Mouse (Mus musculus): ENCODE data around the gene Tmprss9. TPM values are rescaled to one million over a fixed set of nuclear protein-coding genes. Genes with fewer than 3 reads are reported as not detected.

The Tmprss9 gene
- total and polyA plus RNA-seq, 3 experiments: 0.15 to 0.25 TPM; not detected in 1

DNA sequence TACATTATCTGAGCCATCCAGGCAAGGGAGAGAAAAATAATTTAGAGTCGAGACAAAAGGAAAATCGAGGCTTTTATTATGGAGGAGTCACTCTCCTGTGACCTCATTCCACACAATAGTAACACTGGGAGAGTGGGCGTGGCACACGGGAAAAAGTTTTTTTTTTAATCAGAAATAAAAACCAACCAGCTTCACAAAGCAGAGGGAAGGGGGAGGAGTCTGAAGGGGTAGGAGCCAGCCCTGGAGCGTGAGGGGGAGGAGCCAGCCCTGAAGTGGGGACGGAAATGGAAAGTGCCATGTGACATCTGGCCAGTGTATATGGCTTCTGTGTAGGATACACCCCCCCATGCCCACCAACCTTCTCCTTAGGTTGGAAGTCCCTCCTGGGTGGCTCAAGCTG is 76.9 kb downstream of the Tmprss9 start:
- H3K4me1 ChIP-seq (ENCODE audit: control insufficient read depth in 1 of 2, insufficient read depth in 2 of 2, low read length in 2 of 2): peaks cover 5 to 32% of the 10 kb centered on the region in 2 experiments; a peak in 3 of 4 replicates
- peaks cover 0 to 19% of the 10 kb centered on the region in 2 experiments; a peak in 2 of 4 replicates for H3K36me3 ChIP-seq (ENCODE audit: control insufficient read depth in 1 of 2, insufficient read depth in 2 of 2, low read length in 2 of 2)
- H3K9me3 ChIP-seq (replicated peaks; ENCODE audit: insufficient read depth, low read length): no peaks in the 10 kb centered on the region
- peak overlapping the region in 1 of 2 experiments; percentile 42; a peak in 2 of 4 replicates for H3K4me3 ChIP-seq (ENCODE audit: control insufficient read depth in 1 of 2, insufficient read depth in 1 of 2, low read depth in 2 of 2, low read length in 2 of 2)
- peak; percentile 85 for DNase-seq (ENCODE audit: low read depth, low spot score)
- H3K27ac ChIP-seq (ENCODE audit: control insufficient read depth, low read depth, low read length): no peak overlapping the region
- no peak for TF ChIP-seq MEF2A (IDR thresholded peaks at IDR 0.05; ENCODE audit: extremely low read depth, insufficient replicate concordance, low read depth, low read length, poor library complexity, severe bottlenecking)
- peak in 1 of 2 experiments; percentile 32; a peak in 1 of 4 replicates for TF ChIP-seq POLR2A (IDR thresholded peaks at IDR 0.05; ENCODE audit: control insufficient read depth in 1 of 2, insufficient read depth in 1 of 2, low read depth in 1 of 2, low read length in 2 of 2, poor library complexity in 1 of 2)
- peak; percentile 40; the same call in 1 of the 2 replicates for TF ChIP-seq NELFE (IDR thresholded peaks at IDR 0.05; ENCODE audit: low read depth, low read length)
- peak; percentile 69 for TF ChIP-seq MAX (IDR thresholded peaks at IDR 0.05; ENCODE audit: low read length)
- TF ChIP-seq USF1 (IDR thresholded peaks at IDR 0.05; ENCODE audit: low read depth, low read length): peak; percentile 88
- TF ChIP-seq ZNF384 (IDR thresholded peaks at IDR 0.05; ENCODE audit: low read depth, low read length): peak; percentile 91
- no peak for TF ChIP-seq GATA1 (IDR thresholded peaks at IDR 0.05; ENCODE audit: low read depth, low read length)
- TF ChIP-seq CHD2 (IDR thresholded peaks at IDR 0.05; ENCODE audit: low read length): no peak
- peak in 1 of 2 experiments; percentile 39; a peak in 1 of 4 replicates for TF ChIP-seq USF2 (IDR thresholded peaks at IDR 0.05; ENCODE audit: borderline replicate concordance in 1 of 2, insufficient read depth in 1 of 2, low read depth in 1 of 2, low read length in 2 of 2)
- TF ChIP-seq MXI1 (IDR thresholded peaks at IDR 0.05; ENCODE audit: low read depth, low read length): peak; percentile 62
- no peak for TF ChIP-seq ZKSCAN1 (IDR thresholded peaks at IDR 0.05; ENCODE audit: low read depth, low read length)
- TF ChIP-seq HCFC1 (IDR thresholded peaks at IDR 0.05; ENCODE audit: low read depth, low read length): no peak
- H3K9ac ChIP-seq (ENCODE audit: control insufficient read depth, low read depth, low read length, poor library complexity, severe bottlenecking): peak overlapping the region; percentile 32
- no peaks in the 10 kb centered on the region for H3K27me3 ChIP-seq (ENCODE audit: control insufficient read depth in 1 of 2, insufficient read depth in 2 of 2, low read length in 2 of 2)
- H3K79me2 ChIP-seq (ENCODE audit: control insufficient read depth, insufficient read depth, low read length, poor library complexity): no peaks in the 10 kb centered on the region

- H3K36me3 ChIP-seq (ENCODE audit: control insufficient read depth in 1 of 2, insufficient read depth in 2 of 2, low read length in 2 of 2): peaks cover 0 to 19% of the 10 kb centered on the region in 2 experiments; a peak in 2 of 4 replicates
- no peak overlapping the region for H3K27ac ChIP-seq (ENCODE audit: control insufficient read depth, low read depth, low read length)
- DNase-seq (ENCODE audit: low read depth, low spot score): no peak
- H3K27me3 ChIP-seq (ENCODE audit: control insufficient read depth in 1 of 2, insufficient read depth in 2 of 2, low read length in 2 of 2): no peaks in the 10 kb centered on the region
- no peaks in the 10 kb centered on the region for H3K79me2 ChIP-seq (ENCODE audit: control insufficient read depth, insufficient read depth, low read length, poor library complexity)
- peak overlapping the region in 1 of 2 experiments; percentile 42; a peak in 2 of 4 replicates for H3K4me3 ChIP-seq (ENCODE audit: control insufficient read depth in 1 of 2, insufficient read depth in 1 of 2, low read depth in 2 of 2, low read length in 2 of 2)
- H3K4me1 ChIP-seq (ENCODE audit: control insufficient read depth in 1 of 2, insufficient read depth in 2 of 2, low read length in 2 of 2): peaks cover 5 to 32% of the 10 kb centered on the region in 2 experiments; a peak in 3 of 4 replicates
- peak overlapping the region; percentile 32 for H3K9ac ChIP-seq (ENCODE audit: control insufficient read depth, low read depth, low read length, poor library complexity, severe bottlenecking)
- TF ChIP-seq MAX (IDR thresholded peaks at IDR 0.05; ENCODE audit: low read length): no peak
- TF ChIP-seq EP300 (IDR thresholded peaks at IDR 0.05; ENCODE audit: low read depth in 1 of 2, low read length in 2 of 2): no peak
- no peak for TF ChIP-seq SIN3A (IDR thresholded peaks at IDR 0.05; ENCODE audit: low read length)
- TF ChIP-seq POLR2A (IDR thresholded peaks at IDR 0.05; ENCODE audit: control insufficient read depth in 1 of 2, insufficient read depth in 1 of 2, low read depth in 1 of 2, low read length in 2 of 2, poor library complexity in 1 of 2): no peak
- no peak for TF ChIP-seq ELF1 (IDR thresholded peaks at IDR 0.05; ENCODE audit: low read depth, low read length)
- TF ChIP-seq E2F4 (IDR thresholded peaks at IDR 0.05; ENCODE audit: borderline replicate concordance, low read depth, low read length): no peak
- TF ChIP-seq MAZ (IDR thresholded peaks at IDR 0.05; ENCODE audit: low read depth, low read length): no peak
- TF ChIP-seq POLR2AphosphoS2 (IDR thresholded peaks at IDR 0.05; ENCODE audit: low read length): no peak
- TF ChIP-seq ZKSCAN1 (IDR thresholded peaks at IDR 0.05; ENCODE audit: low read depth, low read length): no peak
- no peak for TF ChIP-seq TBP (IDR thresholded peaks at IDR 0.05; ENCODE audit: low read depth, low read length)
- TF ChIP-seq KAT2A (conservative IDR thresholded peaks at IDR 0.05; ENCODE audit: low read depth, low read length): no peak
- no peak for TF ChIP-seq GABPA (IDR thresholded peaks at IDR 0.05; ENCODE audit: low read depth, low read length)
- no peak for TF ChIP-seq TAL1 (IDR thresholded peaks at IDR 0.05; ENCODE audit: low read length)
- no peak for TF ChIP-seq HCFC1 (IDR thresholded peaks at IDR 0.05; ENCODE audit: low read depth, low read length)
- TF ChIP-seq MEF2A (IDR thresholded peaks at IDR 0.05; ENCODE audit: extremely low read depth, insufficient replicate concordance, low read depth, low read length, poor library complexity, severe bottlenecking): no peak
- no peaks in the 10 kb centered on the region for H3K9me3 ChIP-seq (replicated peaks; ENCODE audit: insufficient read depth, low read length)
Measured at GRCm38 (mm10) chr10:80949081-80949480, 77.4 kb downstream of the Tmprss9 start.
